Mouse (Mus musculus) MEL (cell line): ENCODE measurements around the gene Col6a1.

Source experiments
- BHLHE40 ChIP-seq: IDR thresholded peaks from 2 replicates; pipeline ENCODE4 v1.6.1; 2012; ENCODE audit warnings: low read depth, mild to moderate bottlenecking, inconsistent platforms, low read length, improper control_type of control experiment, borderline replicate concordance
- CTCF ChIP-seq, 3 experiments: IDR thresholded peaks in 2 of 3; conservative IDR thresholded peaks in 1 of 3; 2 replicates each; pipeline ENCODE4 v1.5.1; 2011 to 2012; ENCODE audit warnings: low read length in 3 of 3, low read depth in 2 of 3, mild to moderate bottlenecking in 2 of 3, improper control_type of control experiment in 1 of 3, inconsistent platforms in 1 of 3, mixed read lengths in 1 of 3, moderate library complexity in 1 of 3; ENCODE audit not compliant: control insufficient read depth in 1 of 3, insufficient read depth in 1 of 3, poor library complexity in 1 of 3, severe bottlenecking in 1 of 3
- ELF1 ChIP-seq: IDR thresholded peaks from 2 replicates; pipeline ENCODE4 v1.6.1; 2014; ENCODE audit warnings: low read depth, mild to moderate bottlenecking, inconsistent platforms, low read length, improper control_type of control experiment, moderate library complexity
- UBTF ChIP-seq: IDR thresholded peaks from 2 replicates; pipeline ENCODE4 v1.6.1; 2012; ENCODE audit warnings: low read depth, mild to moderate bottlenecking, inconsistent platforms, low read length, improper control_type of control experiment, moderate library complexity, borderline replicate concordance; ENCODE audit not compliant: insufficient read depth

DNA sequence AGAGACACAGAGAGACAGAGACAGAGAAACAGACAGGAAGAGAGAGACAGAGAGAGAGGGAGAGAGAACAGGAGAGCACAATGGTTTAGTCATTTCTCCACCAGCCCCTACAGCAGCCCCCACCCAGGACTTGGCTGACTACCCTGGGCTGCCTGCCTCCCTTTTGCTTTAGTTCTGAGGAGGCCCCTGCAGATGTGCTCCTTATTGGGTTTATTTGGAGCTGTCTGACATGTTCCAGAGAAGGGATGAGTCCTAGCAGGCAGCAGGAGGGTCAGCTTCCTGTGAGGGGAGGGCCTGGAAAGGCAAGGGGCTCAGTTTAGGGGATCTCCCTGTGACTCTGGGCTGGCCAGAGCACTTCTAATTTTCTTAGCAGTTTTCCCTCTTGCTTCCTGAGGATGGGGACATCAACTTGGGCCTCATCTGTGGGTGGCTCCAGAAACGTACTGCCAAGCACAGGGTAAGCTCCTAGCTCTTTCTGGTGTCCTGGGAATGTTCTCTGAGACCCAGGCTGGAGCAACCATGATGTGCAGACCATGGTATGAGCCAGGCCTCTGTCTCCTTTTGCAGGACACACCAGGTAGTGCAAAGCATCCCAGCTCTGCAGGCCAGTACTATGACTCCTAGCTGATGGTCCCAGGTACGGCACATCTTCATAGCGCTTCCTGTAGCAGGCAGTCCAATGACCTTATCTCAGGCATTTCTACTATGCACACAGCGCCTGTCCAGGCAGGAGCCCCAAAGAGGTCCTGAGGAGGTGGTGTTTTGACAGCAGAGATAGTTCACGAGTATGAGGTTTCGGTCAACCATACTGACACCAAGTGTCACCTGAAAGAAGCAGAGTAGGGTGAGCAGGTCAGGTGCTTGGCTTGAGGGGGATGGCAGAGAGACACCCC, 45.0 kb downstream of the Col6a1 start:
- no peak for TF ChIP-seq ELF1
- TF ChIP-seq CTCF (IDR thresholded peaks at IDR 0.05 in 2 of 3, conservative IDR thresholded peaks at IDR 0.05 in 1 of 3; ENCODE audit: control insufficient read depth in 1 of 3, insufficient read depth in 1 of 3, low read depth in 2 of 3, low read length in 3 of 3, poor library complexity in 1 of 3, severe bottlenecking in 1 of 3), result no peak
- no peak for TF ChIP-seq BHLHE40
- no peak for TF ChIP-seq UBTF
